Mouse (Mus musculus) stomach, postnatal 0 days (tissue): ENCODE data around the gene Rhd.

ENCODE experiments used
- CTCF ChIP-seq: IDR thresholded peaks from 2 replicates; pipeline ENCODE4 v1.5.1; 2016; ENCODE audit warnings: antibody characterized with exemption, low read depth, mild to moderate bottlenecking, moderate library complexity
- EP300 ChIP-seq: optimal IDR thresholded peaks from 2 replicates; pipeline ENCODE3; 2016; ENCODE audit warnings: antibody characterized with exemption

GRCm38 (mm10) chr4:134851236-134851635, 13.1 kb upstream of the Rhd start:
- TF ChIP-seq EP300 (no peak), CTCF (no peak)
